Mouse (Mus musculus) induced T-regulatory cell, adult 2 months (primary cell): ENCODE data around the gene Lrmp.
A peak's percentile ranks its signal among the peaks of the same experiment; 100 is the strongest.

ENCODE experiments used
- DNase-seq: peaks from one replicate; pipeline ENCODE4 v3.0.0-alpha.2; 2012; ENCODE audit warnings: low read depth

Lrmp gene

DNA sequence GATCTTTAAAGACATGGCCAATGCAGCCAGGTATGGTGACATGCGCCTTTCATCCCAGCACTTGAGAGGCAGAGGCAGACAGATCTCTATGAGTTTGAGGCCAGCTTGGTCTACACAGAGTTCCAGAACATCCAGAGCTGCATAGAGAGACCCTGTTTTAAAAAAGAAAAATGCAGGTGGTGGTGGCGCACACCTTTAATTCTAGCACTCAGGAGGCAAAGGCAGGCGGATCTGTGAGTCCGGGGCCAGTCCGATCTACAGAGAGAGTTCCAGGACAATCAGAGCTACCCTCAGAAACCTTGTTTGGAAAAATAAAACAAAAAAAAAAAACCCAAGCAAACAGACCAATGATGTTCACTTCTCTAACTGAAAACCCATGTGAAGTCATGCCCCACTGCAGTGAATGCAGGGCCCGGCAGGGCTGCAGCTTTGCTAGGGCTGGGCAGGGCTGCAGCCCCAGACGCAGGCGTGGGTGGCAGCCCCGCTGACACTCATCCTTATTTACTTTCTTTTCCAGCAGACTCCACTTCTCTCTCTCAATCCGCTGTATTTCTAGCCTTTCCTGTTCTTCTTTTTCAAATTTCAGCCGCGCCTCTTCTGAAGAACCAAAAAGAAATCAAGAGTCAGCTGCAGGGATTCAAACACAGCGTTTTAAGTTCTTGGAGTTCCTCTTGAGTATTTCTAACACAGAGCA, 87.1 kb downstream of the Lrmp start:
- no peak for DNase-seq

DNA sequence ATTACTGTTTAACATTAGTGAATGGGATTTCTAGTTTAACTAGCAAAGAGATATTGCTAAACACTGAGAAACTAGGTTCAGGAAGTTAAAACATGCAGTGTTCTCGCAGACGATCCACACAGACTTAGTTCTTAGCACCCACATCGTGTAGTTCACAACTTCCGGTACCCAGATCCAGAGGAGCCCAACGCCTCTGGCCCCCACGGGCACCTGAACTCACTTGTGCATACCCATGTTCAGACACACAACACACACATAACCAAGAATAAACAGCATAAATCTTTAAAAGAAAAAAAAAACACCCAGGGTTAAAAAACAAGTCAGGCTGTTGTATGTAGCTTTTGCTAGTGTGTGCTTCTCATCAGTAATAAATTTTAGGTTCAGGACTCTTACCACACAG, 89.0 kb downstream of the Lrmp start:
- no peak for DNase-seq

DNA sequence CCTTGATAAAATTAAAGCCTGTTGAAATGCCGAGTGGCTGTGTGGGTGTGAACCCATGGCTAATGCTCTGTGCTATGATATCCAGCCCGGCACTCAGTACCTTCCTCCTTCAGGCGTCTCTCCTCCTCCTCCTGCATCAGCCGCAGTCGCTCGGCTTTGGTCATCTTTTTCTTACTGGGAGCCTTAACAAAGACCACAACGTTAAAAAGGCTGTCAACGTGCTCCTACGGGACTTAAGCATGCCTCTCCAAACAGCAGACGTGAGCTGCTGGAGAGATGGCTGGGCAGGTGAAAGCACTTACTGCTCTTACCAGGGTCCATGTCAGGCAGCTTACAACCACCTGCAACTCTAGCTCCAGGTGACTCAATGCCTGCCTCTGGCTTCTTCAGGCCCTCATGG, 89.7 kb downstream of the Lrmp start:
- no peak for DNase-seq

DNA sequence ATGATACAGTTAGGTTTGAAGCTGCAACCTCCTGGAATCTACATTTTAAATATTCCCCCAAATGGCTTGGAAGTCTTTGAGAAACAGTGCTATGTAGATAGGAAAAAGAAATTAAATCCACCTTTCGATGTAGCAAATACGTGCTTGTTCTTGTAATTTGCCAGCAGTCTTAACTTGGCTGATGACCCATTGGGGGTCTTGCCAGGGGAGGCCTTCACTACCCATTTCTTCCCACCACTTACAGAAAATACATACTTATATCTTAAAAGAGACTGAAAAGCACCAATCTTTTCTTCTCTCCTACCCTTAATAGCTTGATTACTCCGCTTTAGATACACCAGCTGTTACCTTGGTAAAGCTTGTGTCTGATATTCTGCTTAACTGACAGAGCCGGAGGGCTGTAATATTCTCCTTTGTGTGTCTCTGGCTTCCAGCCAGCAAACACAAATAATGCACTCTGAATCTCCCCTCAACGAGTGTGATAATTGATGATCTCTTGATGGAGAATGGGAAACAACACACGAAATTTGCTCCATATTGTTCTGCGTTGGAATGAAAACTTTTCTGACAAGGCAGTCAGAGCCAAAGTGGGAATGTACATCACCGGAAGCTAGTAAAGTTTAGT, 94.7 kb downstream of the Lrmp start:
- no peak for DNase-seq

DNA sequence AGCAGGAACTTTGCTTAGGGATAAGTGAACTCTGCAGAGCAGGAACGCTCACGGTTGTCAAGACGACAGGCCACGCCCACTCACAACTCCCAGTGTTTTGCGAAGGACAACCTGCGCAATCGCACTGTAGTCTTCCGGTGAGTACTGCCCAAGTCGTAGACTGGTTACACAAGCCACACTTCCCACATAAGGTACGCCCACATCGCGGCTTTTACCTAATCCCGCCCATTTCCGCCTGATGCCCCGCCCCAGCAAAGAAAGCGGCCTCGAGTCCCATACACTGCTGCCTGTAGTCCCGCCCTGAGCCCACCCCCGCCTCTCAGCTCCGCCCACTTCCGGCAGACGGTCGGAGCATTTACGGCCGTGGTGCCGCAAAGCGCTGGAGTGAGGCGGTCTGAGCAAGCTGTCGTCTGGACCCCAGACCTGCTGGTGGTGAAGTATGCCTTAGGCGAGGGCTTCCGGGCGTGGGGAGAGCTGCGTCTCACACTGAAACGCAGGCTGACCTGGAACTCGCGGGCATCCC, 95.4 kb downstream of the Lrmp start, which contains the start of the genes Casc1 and Etfrf1:
Gene Casc1, minus strand, starts transcription at position 190 of the 523 bp plus-strand sequence.
Gene Etfrf1, plus strand, starts transcription at position 319 of the 523 bp plus-strand sequence.
- DNase-seq = peak; percentile 100

DNA sequence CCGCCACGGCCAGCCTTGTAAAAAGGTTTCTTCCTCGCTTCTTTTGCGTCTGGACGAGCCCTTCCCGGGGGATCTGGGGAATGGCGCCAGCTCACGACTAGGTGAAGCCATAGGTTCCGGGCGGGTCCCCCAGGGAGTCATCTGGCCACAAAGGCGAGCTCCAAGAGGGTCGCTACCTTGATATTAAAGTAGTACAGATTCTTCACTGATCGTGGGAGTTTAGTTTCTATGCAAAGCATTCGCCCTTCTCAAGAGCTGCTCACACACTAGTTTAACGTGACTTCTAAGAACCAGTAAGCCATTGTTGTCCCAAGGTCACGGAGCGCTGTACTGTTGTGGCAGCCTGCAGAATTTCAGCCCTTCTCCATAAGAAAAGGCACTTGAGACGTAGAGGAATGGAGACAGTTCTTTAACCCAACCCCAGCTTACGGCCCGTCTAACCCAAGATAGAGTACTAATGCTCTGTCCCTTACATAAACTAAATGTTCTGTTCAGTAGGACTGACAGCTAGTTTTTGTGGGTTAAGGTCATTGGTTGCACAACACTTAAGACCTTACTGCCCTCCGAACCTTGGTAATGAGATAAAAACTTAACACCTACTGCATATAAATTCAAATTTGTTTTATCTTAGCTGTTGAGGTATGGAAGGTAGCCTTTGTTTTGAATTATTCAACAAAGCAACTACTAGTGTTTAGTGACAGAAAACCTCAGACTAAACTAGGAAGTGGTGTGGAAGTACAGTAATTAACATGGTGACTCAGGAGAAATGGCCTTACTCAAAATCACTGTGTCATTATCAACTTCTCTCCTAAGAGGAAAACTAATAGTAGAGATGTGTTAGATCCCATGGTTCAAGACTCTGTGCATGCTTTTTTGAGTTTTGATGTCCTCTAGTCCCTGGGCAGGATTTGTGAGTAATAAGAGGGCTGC, 96.2 kb downstream of the Lrmp start:
- no peak for DNase-seq

DNA sequence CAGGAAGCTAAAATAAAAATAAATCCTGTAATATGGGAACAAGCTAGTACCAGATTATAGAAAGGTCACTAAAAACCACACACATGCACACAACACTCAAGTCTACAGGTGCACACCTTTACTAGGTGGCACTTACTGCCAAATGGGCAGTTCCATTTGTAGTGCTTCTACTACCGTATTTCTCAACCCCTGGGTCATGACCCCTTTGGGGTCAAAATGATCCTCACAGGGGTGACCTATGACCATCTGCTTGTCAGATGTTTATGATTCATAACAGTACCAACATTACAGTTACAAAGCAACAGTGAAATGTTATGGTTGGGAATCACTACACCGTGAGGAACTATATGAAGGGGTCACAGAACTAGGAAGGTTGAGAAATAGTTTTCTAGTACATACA, 98.5 kb downstream of the Lrmp start:
- DNase-seq = no peak

DNA sequence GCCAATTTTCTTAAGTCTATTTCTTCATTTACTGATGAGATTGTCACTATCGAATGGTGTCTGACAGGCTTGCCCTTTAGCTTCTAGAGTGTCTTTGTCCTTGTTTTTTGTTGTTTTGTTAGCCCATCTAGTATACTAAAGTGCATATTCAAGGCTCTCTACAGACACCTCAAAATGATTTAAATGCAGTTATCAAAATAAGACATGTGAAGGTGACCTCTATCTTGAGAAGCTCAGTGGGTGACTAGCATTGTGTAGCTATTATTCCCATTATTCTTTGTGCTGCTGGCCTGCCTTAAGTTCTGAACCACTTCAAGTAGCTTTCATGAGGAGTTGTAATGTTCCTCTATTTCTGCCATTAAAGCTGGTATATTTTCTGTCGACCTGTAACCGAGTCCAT, 100.4 kb downstream of the Lrmp start:
- DNase-seq = no peak

DNA sequence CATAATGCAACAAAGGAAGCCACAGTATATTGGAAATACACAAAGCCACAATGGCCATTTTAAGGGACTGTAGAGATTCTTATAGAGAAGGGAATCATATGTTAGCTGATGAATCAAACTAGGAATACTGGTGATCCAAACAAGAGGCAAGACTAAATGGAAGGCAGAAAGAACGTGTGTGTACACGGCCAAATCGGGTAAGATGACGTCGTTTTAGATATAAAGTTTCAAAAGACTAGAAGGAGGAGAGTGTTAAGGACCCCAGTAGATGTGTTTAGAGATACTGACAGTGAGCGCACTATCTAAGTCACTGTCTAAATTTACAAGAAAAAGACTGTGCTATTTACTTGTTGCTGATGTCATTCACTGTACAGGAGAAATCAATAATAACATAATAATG, 108.8 kb downstream of the Lrmp start:
- DNase-seq = no peak
